Mouse (Mus musculus): ENCODE measurements at regions not wholly inside any gene's neighbourhood (a gene's known extent, or its start where the extent isn't known, plus 50 kb on each side); places are given as distances from the start of the nearest gene placed in this dataset.

DNA sequence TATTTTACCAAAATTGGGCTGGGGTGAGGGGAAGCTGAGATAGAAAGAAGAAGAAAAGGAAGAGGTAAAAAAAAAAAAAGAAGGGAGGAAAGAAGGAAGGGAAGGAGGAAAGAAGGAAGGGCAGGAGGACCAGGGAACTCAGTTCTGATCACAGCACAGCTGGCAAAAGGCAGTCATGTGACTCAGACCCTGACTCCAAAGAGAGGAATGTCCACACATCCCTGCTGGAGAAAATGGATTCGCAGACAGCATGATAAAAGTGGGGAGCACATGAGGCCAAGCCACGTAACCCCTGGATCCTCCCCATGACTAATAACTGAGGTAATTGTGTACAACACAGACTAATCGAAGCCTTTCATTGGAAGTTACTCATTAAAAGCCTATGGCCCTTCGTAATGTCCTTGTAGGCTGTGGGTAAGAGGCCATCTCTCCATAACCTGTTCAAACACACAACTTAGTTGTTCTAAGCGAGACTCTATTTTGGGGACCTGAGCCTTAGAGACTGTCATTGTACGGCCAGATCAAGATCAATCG, 162.2 kb downstream of the Zfp36l1 start:
- no peak for TF ChIP-seq CTCF (IDR thresholded peaks at IDR 0.05; ENCODE audit: borderline replicate concordance, extremely low read depth, insufficient read depth, insufficient read length)
- no peak for TF ChIP-seq POLR2A (IDR thresholded peaks at IDR 0.05; ENCODE audit: borderline replicate concordance, extremely low read depth, insufficient read depth, insufficient read length, poor library complexity, severe bottlenecking)
